Mouse (Mus musculus) liver, postnatal 0 days (tissue): ENCODE data around the gene Foxn2.

Source experiments
- CTCF ChIP-seq: sonication (generic); IDR thresholded peaks from 2 replicates; pipeline ENCODE4 v1.5.1; 2016; ENCODE audit warnings: antibody characterized with exemption, low read depth
- EP300 ChIP-seq: IDR thresholded peaks from 2 replicates; pipeline ENCODE4 v1.6.1; 2016; ENCODE audit warnings: antibody characterized with exemption, low read depth, mild to moderate bottlenecking

- TF ChIP-seq EP300 (no peak), CTCF (no peak)
These were observed 8.5 kb upstream of the Foxn2 start for GRCm38 (mm10) chr17:88431987-88432386.
